Mouse (Mus musculus): Measurements from ENCODE around the gene Cxcl16. TPM values are rescaled to one million over a fixed set of nuclear protein-coding genes. Genes with fewer than 3 reads are reported as not detected.
"Not testable (repeated sequence)": the region's sequence is repeated elsewhere in the genome, so short reads cannot be mapped to it uniquely, and the experiment has no call there.

Gene Cxcl16
- polyA plus RNA-seq, 1 experiment from 2014 or later: 10.4 TPM

GRCm38 (mm10) chr11:70432048-70432894 lies 27.5 kb downstream of the Cxcl16 start, which contains the start of gene Arrb2:
Gene Arrb2 (plus strand): TSS chr11:70432635.
- no peaks in the 10 kb centered on the region for H3K9me3 ChIP-seq
- under 1% methylated on average over 75 of the region's 75 CpGs for WGBS

GRCm38 (mm10) chr11:70431574-70431973 lies 28.2 kb downstream of the Cxcl16 start:
- H3K4me1 ChIP-seq (replicated peaks): peaks cover 12% of the 10 kb centered on the region
- 30% methylated on average over 5 of the region's 5 CpGs for WGBS
- no peaks in the 10 kb centered on the region for H3K27me3 ChIP-seq (replicated peaks)
- H3K9ac ChIP-seq: no peak overlapping the region
- no peak overlapping the region for H3K4me3 ChIP-seq (replicated peaks)
- no peaks in the 10 kb centered on the region for H3K36me3 ChIP-seq
- no peak for ATAC-seq
- H3K4me2 ChIP-seq (replicated peaks): peak overlapping the region; percentile 88
- H3K9me3 ChIP-seq: no peaks in the 10 kb centered on the region
- no peak overlapping the region; the same call in 1 of the 2 replicates for H3K27ac ChIP-seq

More at GRCm38 (mm10) chr11:70432048-70432894, 27.5 kb downstream of the Cxcl16 start, which contains the start of gene Arrb2:
- Histone ChIP-seq H3K27me3 (replicated peaks) (no peaks in the 10 kb centered on the region), H3K36me3 (no peaks in the 10 kb centered on the region), H3K27ac (peak within 1 kb of the TSS; percentile 78), H3K9ac (peak within 1 kb of the TSS; percentile 73), H3K4me1 (replicated peaks) (peaks cover 12% of the 10 kb centered on the region), H3K4me3 (replicated peaks) (peak within 1 kb of the TSS; percentile 75), H3K4me2 (replicated peaks) (peak within 1 kb of the TSS; percentile 88)
- ATAC-seq: peak; percentile 99

- not testable (repeated sequence) for H3K9me3 ChIP-seq; H3K4me2 ChIP-seq (replicated peaks); H3K9ac ChIP-seq; ATAC-seq; H3K36me3 ChIP-seq; H3K27me3 ChIP-seq (replicated peaks); H3K4me3 ChIP-seq (replicated peaks); H3K4me1 ChIP-seq (replicated peaks); H3K27ac ChIP-seq
- 70% methylated on average over 6 of the region's 6 CpGs for WGBS
These were observed 33.2 kb downstream of the Cxcl16 start for GRCm38 (mm10) chr11:70426598-70426997.

GRCm38 (mm10) chr11:70419486-70419885 lies 40.3 kb downstream of the Cxcl16 start:
- H3K27ac ChIP-seq: no peak overlapping the region
- H3K9ac ChIP-seq: no peak overlapping the region
- H3K4me3 ChIP-seq (replicated peaks): no peak overlapping the region
- no peaks in the 10 kb centered on the region for H3K27me3 ChIP-seq (replicated peaks)
- no peaks in the 10 kb centered on the region for H3K36me3 ChIP-seq
- H3K4me2 ChIP-seq (replicated peaks): no peak overlapping the region
- H3K9me3 ChIP-seq: no peaks in the 10 kb centered on the region
- 22% methylated on average over 5 of the region's 5 CpGs for WGBS
- no peak for ATAC-seq
- no peaks in the 10 kb centered on the region for H3K4me1 ChIP-seq (replicated peaks)

- Histone ChIP-seq H3K4me1 (replicated peaks) (no peaks in the 10 kb centered on the region), H3K9me3 (no peaks in the 10 kb centered on the region), H3K36me3 (no peaks in the 10 kb centered on the region), H3K27me3 (replicated peaks) (no peaks in the 10 kb centered on the region), H3K27ac (no peak overlapping the region), H3K9ac (no peak overlapping the region), H3K4me2 (replicated peaks) (no peak overlapping the region), H3K4me3 (replicated peaks) (no peak overlapping the region)
- no peak for ATAC-seq
- 56% methylated on average over 4 of the region's 4 CpGs for WGBS
These were observed 41.6 kb downstream of the Cxcl16 start for GRCm38 (mm10) chr11:70418199-70418598.

- H3K36me3 ChIP-seq: no peaks in the 10 kb centered on the region
- no peak overlapping the region for H3K4me3 ChIP-seq (replicated peaks)
- H3K27ac ChIP-seq: no peak overlapping the region
- H3K9ac ChIP-seq: no peak overlapping the region
- WGBS: 5% methylated on average over 3 of the region's 3 CpGs
- H3K4me1 ChIP-seq (replicated peaks): peaks cover 5% of the 10 kb centered on the region; the same call in 1 of the 2 replicates
- H3K9me3 ChIP-seq: no peaks in the 10 kb centered on the region
- H3K27me3 ChIP-seq (replicated peaks): no peaks in the 10 kb centered on the region
- ATAC-seq: no peak
- H3K4me2 ChIP-seq (replicated peaks): no peak overlapping the region
These were observed 45.8 kb downstream of the Cxcl16 start for GRCm38 (mm10) chr11:70413961-70414360.

GRCm38 (mm10) chr11:70412591-70412990 lies 47.2 kb downstream of the Cxcl16 start:
- Histone ChIP-seq H3K4me2 (replicated peaks) (no peak overlapping the region), H3K9me3 (no peaks in the 10 kb centered on the region), H3K27ac (no peak overlapping the region), H3K36me3 (no peaks in the 10 kb centered on the region), H3K9ac (no peak overlapping the region), H3K4me3 (replicated peaks) (no peak overlapping the region), H3K4me1 (replicated peaks) (peaks cover 14% of the 10 kb centered on the region), H3K27me3 (replicated peaks) (no peaks in the 10 kb centered on the region)
- ATAC-seq: no peak
- WGBS: 72% methylated on average over 5 of the region's 5 CpGs

GRCm38 (mm10) chr11:70410297-70410643 lies 49.5 kb downstream of the Cxcl16 start:
- H3K4me2 ChIP-seq (replicated peaks): peak overlapping the region; percentile 79
- ATAC-seq: no peak
- H3K27ac ChIP-seq: no peak overlapping the region
- peak overlapping the region; percentile 98 for H3K4me3 ChIP-seq (replicated peaks)
- peaks cover 14% of the 10 kb centered on the region for H3K4me1 ChIP-seq (replicated peaks)
- H3K9me3 ChIP-seq: no peaks in the 10 kb centered on the region
- no peaks in the 10 kb centered on the region for H3K27me3 ChIP-seq (replicated peaks)
- WGBS: 63% methylated on average over 6 of the region's 6 CpGs
- H3K9ac ChIP-seq: peak overlapping the region; percentile 100
- H3K36me3 ChIP-seq: peaks cover 3% of the 10 kb centered on the region; the same call in 1 of the 2 replicates

GRCm38 (mm10) chr11:70409594-70410296 lies 50.0 kb downstream of the Cxcl16 start, which contains the start of gene Pelp1:
Gene Pelp1 (minus strand): TSS chr11:70410031.
- WGBS: under 1% methylated on average over 59 of the region's 59 CpGs
- ATAC-seq: peak; percentile 96
- Histone ChIP-seq H3K4me3 (replicated peaks) (peak within 1 kb of the TSS; percentile 98), H3K4me2 (replicated peaks) (peak within 1 kb of the TSS; percentile 79), H3K27ac (peak within 1 kb of the TSS; percentile 87), H3K9me3 (no peaks in the 10 kb centered on the region), H3K9ac (peak within 1 kb of the TSS; percentile 100), H3K36me3 (peaks cover 6% of the 10 kb centered on the region; the same call in 1 of the 2 replicates), H3K27me3 (replicated peaks) (no peaks in the 10 kb centered on the region), H3K4me1 (replicated peaks) (peaks cover 14% of the 10 kb centered on the region)

Other genes with a start within 250 kb of the Cxcl16 start
- gene Slc16a11, start 247.2 kb downstream of the Cxcl16 start, polyA plus RNA-seq (2015; fragmentation: Nextera tagmentation; extraction: Ambion mirVana): 2.9 and 3.7 TPM in 2 replicates
- 13.2 and 16.0 TPM in 2 replicates for gene Slc16a13, start 238.9 kb downstream of the Cxcl16 start, polyA plus RNA-seq (2015; fragmentation: Nextera tagmentation; extraction: Ambion mirVana)
- gene Bcl6b, start 230.2 kb downstream of the Cxcl16 start, polyA plus RNA-seq (2015; fragmentation: Nextera tagmentation; extraction: Ambion mirVana): 11.1 and 11.9 TPM in 2 replicates
- gene 0610010K14Rik, start 222.1 kb downstream of the Cxcl16 start, polyA plus RNA-seq (2015; fragmentation: Nextera tagmentation; extraction: Ambion mirVana): 133 and 138 TPM in 2 replicates
- 8.8 and 10.6 TPM in 2 replicates for gene Gm21988, start 220.2 kb downstream of the Cxcl16 start, polyA plus RNA-seq (2015; fragmentation: Nextera tagmentation; extraction: Ambion mirVana)
- gene Rnasek, start 220.1 kb downstream of the Cxcl16 start, polyA plus RNA-seq (2015; fragmentation: Nextera tagmentation; extraction: Ambion mirVana): 196 and 226 TPM in 2 replicates
- gene Alox12, start 204.6 kb downstream of the Cxcl16 start, polyA plus RNA-seq (2015; fragmentation: Nextera tagmentation; extraction: Ambion mirVana): 2.1 and 2.2 TPM in 2 replicates
- gene Alox12e, start 137.4 kb downstream of the Cxcl16 start, polyA plus RNA-seq (2015; fragmentation: Nextera tagmentation; extraction: Ambion mirVana): not detected in 2 replicates
- 0.67 and 0.78 TPM in 2 replicates for gene Alox15, start 108.0 kb downstream of the Cxcl16 start, polyA plus RNA-seq (2015; fragmentation: Nextera tagmentation; extraction: Ambion mirVana)
- gene Pelp1, start 50.0 kb downstream of the Cxcl16 start, polyA plus RNA-seq (2015; fragmentation: Nextera tagmentation; extraction: Ambion mirVana): 31.9 and 32.6 TPM in 2 replicates
- gene Arrb2, start 27.3 kb downstream of the Cxcl16 start, polyA plus RNA-seq (2015; fragmentation: Nextera tagmentation; extraction: Ambion mirVana): 13.2 and 15.4 TPM in 2 replicates
- gene Med11, start 8.1 kb downstream of the Cxcl16 start, polyA plus RNA-seq (2015; fragmentation: Nextera tagmentation; extraction: Ambion mirVana): 39.9 and 42.4 TPM in 2 replicates
- 0.78 and 1.2 TPM in 2 replicates for gene Zmynd15, start 551 bp downstream of the Cxcl16 start, polyA plus RNA-seq (2015; fragmentation: Nextera tagmentation; extraction: Ambion mirVana)
- 179 and 192 TPM in 2 replicates for gene Tm4sf5, start 45.3 kb upstream of the Cxcl16 start, polyA plus RNA-seq (2015; fragmentation: Nextera tagmentation; extraction: Ambion mirVana)
- gene Vmo1, start 54.6 kb upstream of the Cxcl16 start, polyA plus RNA-seq (2015; fragmentation: Nextera tagmentation; extraction: Ambion mirVana): 0.60 and 0.80 TPM in 2 replicates
- gene Gltpd2, start 59.2 kb upstream of the Cxcl16 start, polyA plus RNA-seq (2015; fragmentation: Nextera tagmentation; extraction: Ambion mirVana): 1.5 and 2.2 TPM in 2 replicates
- gene Psmb6, start 65.4 kb upstream of the Cxcl16 start, polyA plus RNA-seq (2015; fragmentation: Nextera tagmentation; extraction: Ambion mirVana): 646 and 704 TPM in 2 replicates
- gene Gm40193, start 73.0 kb upstream of the Cxcl16 start, polyA plus RNA-seq (2015; fragmentation: Nextera tagmentation; extraction: Ambion mirVana): not detected in 2 replicates
- gene Pld2, start 80.1 kb upstream of the Cxcl16 start, polyA plus RNA-seq (2015; fragmentation: Nextera tagmentation; extraction: Ambion mirVana): 10.3 and 11.0 TPM in 2 replicates
- gene Mink1, start 102.9 kb upstream of the Cxcl16 start, polyA plus RNA-seq (2015; fragmentation: Nextera tagmentation; extraction: Ambion mirVana): 11.8 and 12.7 TPM in 2 replicates
- gene 4930544D05Rik, start 155.9 kb upstream of the Cxcl16 start, polyA plus RNA-seq (2015; fragmentation: Nextera tagmentation; extraction: Ambion mirVana): not detected in 2 replicates
- gene Chrne, start 159.2 kb upstream of the Cxcl16 start, polyA plus RNA-seq (2015; fragmentation: Nextera tagmentation; extraction: Ambion mirVana): not detected in 2 replicates
- gene Gp1ba, start 179.1 kb upstream of the Cxcl16 start, polyA plus RNA-seq (2015; fragmentation: Nextera tagmentation; extraction: Ambion mirVana): 0.21 and 0.24 TPM in 2 replicates
- 106 and 107 TPM in 2 replicates for gene Rnf167, start 187.3 kb upstream of the Cxcl16 start, polyA plus RNA-seq (2015; fragmentation: Nextera tagmentation; extraction: Ambion mirVana)
- 171 and 180 TPM in 2 replicates for gene Slc25a11, start 187.5 kb upstream of the Cxcl16 start, polyA plus RNA-seq (2015; fragmentation: Nextera tagmentation; extraction: Ambion mirVana)
- gene Pfn1, start 194.7 kb upstream of the Cxcl16 start, polyA plus RNA-seq (2015; fragmentation: Nextera tagmentation; extraction: Ambion mirVana): 2,127 and 2,325 TPM in 2 replicates
- gene Eno3, start 197.2 kb upstream of the Cxcl16 start, polyA plus RNA-seq (2015; fragmentation: Nextera tagmentation; extraction: Ambion mirVana): 12.1 and 15.6 TPM in 2 replicates
- 132 and 154 TPM in 2 replicates for gene Spag7, start 209.4 kb upstream of the Cxcl16 start, polyA plus RNA-seq (2015; fragmentation: Nextera tagmentation; extraction: Ambion mirVana)
- 12.1 and 13.5 TPM in 2 replicates for gene Camta2, start 228.1 kb upstream of the Cxcl16 start, polyA plus RNA-seq (2015; fragmentation: Nextera tagmentation; extraction: Ambion mirVana)
- 1.4 and 1.5 TPM in 2 replicates for gene Inca1, start 240.2 kb upstream of the Cxcl16 start, polyA plus RNA-seq (2015; fragmentation: Nextera tagmentation; extraction: Ambion mirVana)
- 4.4 TPM in 2 replicates for gene Kif1c, start 240.6 kb upstream of the Cxcl16 start, polyA plus RNA-seq (2015; fragmentation: Nextera tagmentation; extraction: Ambion mirVana)

All from intestine, embryonic 15.5 days (tissue).